Mouse (Mus musculus) 3T3-L1 (cell line): ENCODE data around the gene F830045P16Rik.
A peak's percentile ranks its signal among the peaks of the same experiment; 100 is the strongest.
"Not testable (repeated sequence)": the region's sequence is repeated elsewhere in the genome, so short reads cannot be mapped to it uniquely, and the experiment has no call there.

Experiments used
- DNase-seq: peaks from one replicate; pipeline ENCODE4 v3.0.0-alpha.2; 2015; ENCODE audit warnings: low read depth, low spot score

The F830045P16Rik gene

GRCm38 (mm10) chr2:129545596-129545995, 9.2 kb upstream of the F830045P16Rik start:
- DNase-seq = no peak

GRCm38 (mm10) chr2:129544919-129545318, 8.5 kb upstream of the F830045P16Rik start:
- DNase-seq = no peak

- no peak for DNase-seq
Observed at GRCm38 (mm10) chr2:129544448-129544847, 8.0 kb upstream of the F830045P16Rik start.

DNA sequence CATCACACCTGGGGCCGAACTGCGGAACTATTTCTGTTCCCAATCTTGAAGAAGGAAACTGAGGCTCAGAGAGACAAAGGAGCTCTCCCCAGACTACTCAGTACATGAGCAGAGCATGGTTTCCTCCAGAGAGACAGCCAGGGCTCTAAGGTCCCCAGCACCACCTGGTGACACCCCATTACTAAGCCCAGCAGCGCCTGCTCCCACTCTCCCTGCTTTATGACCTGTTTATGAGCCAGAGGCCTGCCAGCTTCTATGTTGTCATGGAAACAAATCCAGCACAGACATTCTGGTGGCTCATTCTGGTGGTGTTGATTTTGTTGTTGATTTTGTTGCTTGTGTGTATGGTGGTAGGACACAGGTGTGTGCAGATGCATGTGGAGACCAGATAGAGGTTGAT, 3.6 kb upstream of the F830045P16Rik start:
- no peak for DNase-seq

- DNase-seq = no peak
Observed at GRCm38 (mm10) chr2:129539175-129539574, 2.8 kb upstream of the F830045P16Rik start.

- no peak for DNase-seq
Observed at GRCm38 (mm10) chr2:129537926-129538325, 1.5 kb upstream of the F830045P16Rik start.

DNA sequence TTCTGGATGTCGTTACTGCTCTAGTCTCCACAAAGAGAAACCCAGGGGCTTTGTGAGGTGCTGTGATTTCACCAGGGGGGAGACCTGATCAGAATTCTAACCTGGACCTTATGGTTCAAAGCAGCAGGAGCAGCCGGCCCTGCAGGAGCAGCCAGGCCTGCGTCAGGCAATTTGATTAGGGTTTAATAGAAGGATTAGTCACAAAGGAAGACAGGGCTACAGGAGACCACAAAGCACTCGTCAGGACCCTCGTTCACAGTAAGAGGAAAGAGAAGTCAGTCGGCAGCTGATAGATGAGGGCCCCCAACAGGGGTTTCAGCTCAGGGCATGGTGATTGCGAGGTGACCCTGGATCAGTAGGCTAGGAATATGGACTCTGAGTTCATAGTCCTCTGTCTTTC, 958 bp upstream of the F830045P16Rik start:
- DNase-seq = no peak

DNA sequence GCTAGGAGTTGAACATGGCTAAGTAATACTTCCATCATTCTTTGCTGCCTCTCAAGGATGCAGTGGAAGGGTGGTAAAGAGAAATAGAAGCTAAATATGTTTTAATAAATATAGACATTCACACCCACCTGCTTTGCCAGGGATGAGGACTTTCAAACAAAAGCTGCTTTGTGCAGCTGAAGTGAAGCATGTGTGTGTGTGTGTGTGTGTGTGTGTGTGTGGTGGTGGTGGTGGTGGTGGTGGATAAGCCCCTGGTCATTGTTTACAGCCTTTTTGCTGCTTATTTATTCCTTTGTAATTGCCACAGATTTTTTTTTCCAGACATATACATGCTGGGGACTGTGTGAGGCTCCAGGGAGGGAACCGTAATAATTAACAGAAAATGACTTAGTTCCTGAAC, 524 bp upstream of the F830045P16Rik start:
- no peak for DNase-seq

- DNase-seq = no peak
Observed at GRCm38 (mm10) chr2:129534886-129535591, 1.4 kb downstream of the F830045P16Rik start.

- DNase-seq = no peak
Observed at GRCm38 (mm10) chr2:129531890-129532289, 4.5 kb downstream of the F830045P16Rik start.

DNA sequence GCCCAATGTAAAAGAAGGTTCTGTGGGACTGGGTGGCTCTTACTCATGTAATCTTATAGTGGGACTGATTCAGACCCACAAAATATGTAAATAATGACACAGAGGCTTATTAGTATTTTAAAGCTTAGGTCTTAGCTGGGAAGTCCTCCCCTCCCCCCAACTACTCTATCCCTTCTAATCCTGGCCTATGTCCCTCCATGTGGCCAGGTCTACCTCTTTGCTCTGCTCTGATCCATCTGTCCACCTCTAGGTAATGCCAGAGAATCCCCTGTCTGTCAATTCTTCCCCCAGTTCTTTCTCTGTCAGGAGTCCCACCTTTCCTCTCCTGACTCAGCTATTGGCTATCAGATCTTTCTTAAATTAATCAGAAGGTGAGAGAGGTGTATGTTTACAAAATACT, 5.3 kb downstream of the F830045P16Rik start:
- no peak for DNase-seq

DNA sequence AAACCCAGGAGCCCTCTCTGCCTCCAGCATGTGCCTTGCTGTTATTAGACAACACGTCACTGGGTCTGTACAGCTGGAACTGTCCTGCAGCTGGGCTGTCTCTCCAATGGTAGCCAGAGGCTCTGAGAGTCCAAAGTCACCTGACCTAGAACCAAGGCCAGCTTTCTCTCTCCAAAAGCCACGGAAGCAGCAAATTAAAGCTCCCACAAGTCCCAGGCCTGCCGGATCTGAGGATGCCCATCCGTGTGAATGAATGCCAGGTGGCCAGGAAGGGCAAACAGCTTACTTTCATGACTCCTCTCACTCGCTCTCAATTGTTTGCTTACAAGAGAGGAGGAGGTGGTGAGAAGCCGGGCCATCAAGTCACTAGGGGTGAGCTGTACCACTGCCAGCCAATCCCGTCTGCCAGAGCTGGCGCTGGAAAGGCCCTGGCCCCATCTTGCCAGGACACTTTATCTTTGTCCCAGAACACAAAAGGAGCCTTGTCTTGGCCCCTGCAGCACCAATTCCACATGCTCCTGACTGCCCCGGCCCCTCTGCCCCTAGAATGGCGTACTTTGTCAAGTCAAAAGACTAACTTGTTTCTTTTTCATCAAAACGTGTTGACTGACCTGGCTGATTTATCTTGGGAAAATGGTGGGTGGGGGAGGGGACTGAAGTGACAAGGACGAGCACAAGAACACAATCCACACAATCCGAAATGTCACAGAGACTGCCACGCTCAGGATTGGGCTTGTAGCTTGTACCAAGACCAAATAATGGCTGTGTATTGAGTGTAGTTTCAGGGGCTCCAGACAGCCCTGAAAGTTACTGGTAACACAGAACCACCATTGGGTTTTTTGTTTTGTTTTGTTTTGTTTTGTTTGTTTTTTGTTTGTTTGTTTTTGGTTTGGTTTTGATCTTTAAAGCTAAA, 6.8 kb downstream of the F830045P16Rik start:
- DNase-seq = no peak

DNA sequence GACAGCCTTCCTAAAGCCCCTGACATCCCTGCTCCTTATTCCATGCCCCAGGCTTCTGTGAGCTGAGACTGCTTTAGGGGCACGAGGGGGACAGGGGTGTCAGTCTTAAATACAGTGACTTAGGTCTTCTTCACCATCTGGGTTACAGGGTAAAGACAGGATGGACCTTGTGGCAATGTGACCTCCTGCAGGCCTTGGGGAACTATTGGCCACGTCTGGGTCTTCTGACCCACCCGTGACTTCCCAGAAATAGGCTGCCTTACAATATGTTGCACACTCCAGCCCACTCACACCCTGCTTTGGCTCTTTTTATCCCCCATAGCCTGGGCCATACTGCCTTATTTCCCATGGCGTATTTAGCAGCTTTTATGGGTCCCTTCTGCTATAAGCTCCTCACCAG, 8.5 kb downstream of the F830045P16Rik start:
- DNase-seq = no peak

- DNase-seq = no peak
Observed at GRCm38 (mm10) chr2:129526322-129526721, 10.1 kb downstream of the F830045P16Rik start.

DNA sequence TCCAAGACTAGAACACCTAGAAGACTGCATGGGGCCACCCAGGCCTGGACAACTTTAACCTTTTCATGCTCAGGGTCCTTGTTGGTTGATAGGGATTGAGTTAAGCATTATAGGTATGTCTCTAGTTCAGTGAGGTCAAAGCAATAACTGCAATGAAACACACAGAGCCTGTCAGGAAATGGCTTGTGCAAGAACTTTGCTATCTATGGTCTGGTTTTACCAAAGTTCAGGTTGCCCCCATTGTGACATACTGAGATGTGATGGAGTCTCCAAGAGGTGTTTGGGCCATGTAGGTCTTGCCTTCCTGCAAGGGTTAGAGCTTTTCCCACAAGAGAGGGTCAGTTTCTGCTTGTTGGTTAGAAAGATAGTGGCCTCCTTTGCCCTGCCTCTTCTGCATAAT, 10.8 kb downstream of the F830045P16Rik start:
- DNase-seq = no peak

- DNase-seq = no peak
Observed at GRCm38 (mm10) chr2:129518526-129518925, 17.9 kb downstream of the F830045P16Rik start.

- DNase-seq = no peak
Observed at GRCm38 (mm10) chr2:129514923-129515920, 21.2 kb downstream of the F830045P16Rik start.

- DNase-seq = no peak
Observed at GRCm38 (mm10) chr2:129514401-129514667, 22.1 kb downstream of the F830045P16Rik start.

GRCm38 (mm10) chr2:129513546-129514400, 22.6 kb downstream of the F830045P16Rik start:
- no peak for DNase-seq

DNA sequence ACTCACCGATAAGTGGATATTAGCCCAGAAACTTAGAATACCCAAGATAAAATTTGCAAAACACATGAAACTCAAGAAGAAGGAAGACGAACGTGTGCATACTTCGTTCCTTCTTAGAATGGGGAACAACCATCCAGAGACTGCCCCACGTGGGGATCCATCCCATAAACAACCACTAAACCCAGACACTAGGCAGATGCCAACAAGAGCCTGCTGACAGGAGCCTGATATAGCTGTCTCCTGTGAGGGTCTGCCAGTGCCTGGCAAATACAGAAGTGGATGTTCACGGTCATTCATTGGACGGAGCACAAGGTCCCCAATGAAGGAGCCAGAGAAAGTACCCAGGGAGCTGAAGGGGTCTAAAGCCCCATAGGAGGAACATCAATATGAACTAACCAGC, 24.3 kb downstream of the F830045P16Rik start:
- not testable (repeated sequence) for DNase-seq

- DNase-seq = peak; percentile 60
Observed at GRCm38 (mm10) chr2:129502641-129503040, 33.8 kb downstream of the F830045P16Rik start.
